Mouse (Mus musculus) ES-E14 (cell line): ENCODE data around the gene Ccdc12.

Source experiments
- CHD2 ChIP-seq: IDR thresholded peaks from 2 replicates; pipeline ENCODE4 v1.6.1; 2014; ENCODE audit warnings: mild to moderate bottlenecking, low read depth, low read length, inconsistent platforms
- HCFC1 ChIP-seq: IDR thresholded peaks from 2 replicates; pipeline ENCODE4 v1.6.1; 2012; ENCODE audit warnings: low read length, inconsistent platforms, borderline replicate concordance; ENCODE audit not compliant: insufficient read depth
- MAFK ChIP-seq: IDR thresholded peaks from 2 replicates; pipeline ENCODE4 v1.6.1; 2014; ENCODE audit warnings: mild to moderate bottlenecking, low read depth, low read length, inconsistent platforms; ENCODE audit not compliant: insufficient read depth
- ZC3H11A ChIP-seq: IDR thresholded peaks from 2 replicates; pipeline ENCODE4 v1.6.1; 2012; ENCODE audit warnings: low read depth, mild to moderate bottlenecking, inconsistent platforms, low read length, borderline replicate concordance
- ZNF384 ChIP-seq: IDR thresholded peaks from 2 replicates; pipeline ENCODE4 v1.6.1; 2012; ENCODE audit warnings: low read depth, low read length, inconsistent platforms

- TF ChIP-seq HCFC1, result no peak
- TF ChIP-seq ZC3H11A, result no peak
- TF ChIP-seq CHD2, result no peak
- TF ChIP-seq ZNF384, result no peak
- TF ChIP-seq MAFK, result no peak
Measured at GRCm38 (mm10) chr9:110665912-110666311, 9.6 kb downstream of the Ccdc12 start.
